Mouse (Mus musculus): ENCODE results near the gene Mnx1. TPM values are rescaled to one million over a fixed set of nuclear protein-coding genes. Genes with fewer than 3 reads are reported as not detected.
"Not testable (repeated sequence)": the region's sequence is repeated elsewhere in the genome, so short reads cannot be mapped to it uniquely, and the experiment has no call there.

Mnx1 gene
- total RNA-seq, 2 experiments from 2014 or later = not detected

- no peak for ATAC-seq (replicated peaks; ENCODE audit: low FRiP score, low TSS enrichment, poor library complexity, severe bottlenecking)
These were observed 7.3 kb downstream of the Mnx1 start for GRCm38 (mm10) chr5:29470851-29471394.

- no peak for ATAC-seq (replicated peaks; ENCODE audit: low FRiP score, low TSS enrichment, poor library complexity, severe bottlenecking)
These were observed 8.0 kb downstream of the Mnx1 start for GRCm38 (mm10) chr5:29470271-29470670.

- no peak for ATAC-seq (replicated peaks; ENCODE audit: low FRiP score, low TSS enrichment, poor library complexity, severe bottlenecking)
These were observed 8.8 kb downstream of the Mnx1 start for GRCm38 (mm10) chr5:29469501-29469900.

GRCm38 (mm10) chr5:29468351-29469065 is 9.8 kb downstream of the Mnx1 start:
- ATAC-seq (replicated peaks; ENCODE audit: low FRiP score, low TSS enrichment, poor library complexity, severe bottlenecking) = no peak

GRCm38 (mm10) chr5:29467489-29468350 is 10.6 kb downstream of the Mnx1 start:
- peak; percentile 54; the same call in 1 of the 2 replicates for ATAC-seq (replicated peaks; ENCODE audit: low FRiP score, low TSS enrichment, poor library complexity, severe bottlenecking)

GRCm38 (mm10) chr5:29462943-29463686 is 15.2 kb downstream of the Mnx1 start:
- no peak for ATAC-seq (replicated peaks; ENCODE audit: low FRiP score, low TSS enrichment, poor library complexity, severe bottlenecking)

GRCm38 (mm10) chr5:29456895-29457656 is 21.2 kb downstream of the Mnx1 start:
- no peak for ATAC-seq (replicated peaks; ENCODE audit: low FRiP score, low TSS enrichment, poor library complexity, severe bottlenecking)

GRCm38 (mm10) chr5:29452352-29452751 is 25.9 kb downstream of the Mnx1 start:
- no peak for ATAC-seq (replicated peaks; ENCODE audit: low FRiP score, low TSS enrichment, poor library complexity, severe bottlenecking)

GRCm38 (mm10) chr5:29445275-29445674 is 33.0 kb downstream of the Mnx1 start:
- ATAC-seq (replicated peaks; ENCODE audit: low FRiP score, low TSS enrichment, poor library complexity, severe bottlenecking) = peak; percentile 88

GRCm38 (mm10) chr5:29436728-29437127 is 41.5 kb downstream of the Mnx1 start:
- not testable (repeated sequence) for ATAC-seq (replicated peaks; ENCODE audit: low FRiP score, low TSS enrichment, poor library complexity, severe bottlenecking)

GRCm38 (mm10) chr5:29435491-29435890 is 42.8 kb downstream of the Mnx1 start:
- no peak for ATAC-seq (replicated peaks; ENCODE audit: low FRiP score, low TSS enrichment, poor library complexity, severe bottlenecking)

- ATAC-seq (replicated peaks; ENCODE audit: low FRiP score, low TSS enrichment, poor library complexity, severe bottlenecking) = peak; percentile 54
These were observed 43.4 kb downstream of the Mnx1 start for GRCm38 (mm10) chr5:29434872-29435358.

- ATAC-seq (replicated peaks; ENCODE audit: low FRiP score, low TSS enrichment, poor library complexity, severe bottlenecking) = peak; percentile 96
These were observed 43.9 kb downstream of the Mnx1 start, which contains the start of gene Nom1 for GRCm38 (mm10) chr5:29434228-29434871. TSS of gene Nom1 (plus strand) at chr5:29434664.

- not testable (repeated sequence) for ATAC-seq (replicated peaks; ENCODE audit: low FRiP score, low TSS enrichment, poor library complexity, severe bottlenecking)
These were observed 54.9 kb downstream of the Mnx1 start for GRCm38 (mm10) chr5:29423330-29423729.

Data from megakaryocyte-erythroid progenitor cell, adult 5-6 weeks (primary cell).